ENCODE assay signal across 32 mouse cellular contexts in the genomic region with DNA sequence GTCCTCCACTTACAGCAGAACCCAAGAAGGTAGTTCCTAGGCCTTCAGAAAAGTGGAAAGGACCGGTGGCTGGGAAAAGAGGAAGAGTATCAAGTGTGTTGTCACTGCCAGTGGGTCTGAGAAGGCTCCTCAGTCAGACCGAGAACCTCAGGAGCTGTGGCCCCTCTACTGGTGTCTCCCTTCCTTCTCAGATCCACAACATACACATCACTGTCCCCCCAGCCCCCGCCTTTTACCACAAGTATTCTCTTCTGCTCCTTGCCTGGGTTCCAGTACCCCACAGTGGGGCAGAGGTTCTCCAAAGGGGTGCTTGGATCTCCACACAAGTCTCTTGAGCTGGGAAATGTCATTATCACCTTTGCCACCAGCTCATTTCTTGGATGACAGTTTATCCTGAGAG.
"Had no signal": no experiment of that assay in that cellular context is flagged by ENCODE, and none has a peak within 500 bp of the region (broad histone marks: within the 10 kb centered on the region; RNA-seq: fewer than 3 reads in every experiment).

No protein-coding gene starts in this region.

- H3K9ac ChIP-seq: limb, embryonic 12.5 days; limb, embryonic 13.5 days; limb, embryonic 15.5 days; liver, embryonic 12.5 days; liver, embryonic 13.5 days; liver, embryonic 14.5 days; liver, embryonic 15.5 days; liver, postnatal 0 days; lung, embryonic 14.5 days; lung, embryonic 15.5 days; midbrain, embryonic 12.5 days; midbrain, embryonic 13.5 days; midbrain, embryonic 15.5 days; neural tube, embryonic 12.5 days had no signal

- DNase-seq: left cerebral cortex, postnatal 4 days; liver; liver, embryonic 13.5 days; liver, postnatal 0 days; lung, adult 18-20 months; lung, adult 2 months; lung, embryonic 14.5 days; lung, postnatal 10 days; lung, postnatal 14 days; lung, postnatal 36 days; lung, postnatal 4 days; midbrain, embryonic 14.5 days had no signal

- ATAC-seq: liver, embryonic 12.5 days; liver, postnatal 0 days; lung, postnatal 0 days; midbrain, embryonic 13.5 days; midbrain, embryonic 15.5 days; midbrain, embryonic 16.5 days had no signal

- H3K4me2 ChIP-seq: limb, embryonic 12.5 days; limb, embryonic 13.5 days; limb, embryonic 15.5 days; liver, embryonic 11.5 days; liver, embryonic 12.5 days; liver, embryonic 13.5 days; liver, embryonic 15.5 days; lung, embryonic 14.5 days; lung, embryonic 15.5 days; midbrain, embryonic 11.5 days; midbrain, embryonic 12.5 days; midbrain, embryonic 13.5 days; midbrain, embryonic 15.5 days; neural tube, embryonic 12.5 days had no signal

- H3K36me3 ChIP-seq: limb, embryonic 10.5 days; limb, embryonic 12.5 days; limb, embryonic 13.5 days; limb, embryonic 15.5 days; liver, embryonic 12.5 days; liver, embryonic 13.5 days; liver, embryonic 15.5 days; lung, embryonic 15.5 days; midbrain, embryonic 10.5 days; midbrain, embryonic 12.5 days; midbrain, embryonic 13.5 days; midbrain, embryonic 15.5 days; neural tube, embryonic 12.5 days had no signal

- H3K27me3 ChIP-seq: limb, embryonic 12.5 days; limb, embryonic 13.5 days; limb, embryonic 15.5 days; liver, embryonic 12.5 days; liver, embryonic 13.5 days; liver, embryonic 15.5 days; lung, embryonic 15.5 days; megakaryocyte, embryonic 14.5 days; midbrain, embryonic 12.5 days; midbrain, embryonic 13.5 days; midbrain, embryonic 15.5 days; neural tube, embryonic 12.5 days had no signal

- H3K9me3 ChIP-seq: limb, embryonic 10.5 days; limb, embryonic 12.5 days; limb, embryonic 13.5 days; limb, embryonic 15.5 days; liver, embryonic 12.5 days; liver, embryonic 13.5 days; liver, embryonic 15.5 days; lung, embryonic 15.5 days; megakaryocyte, embryonic 14.5 days; midbrain, embryonic 10.5 days; midbrain, embryonic 12.5 days; midbrain, embryonic 13.5 days; midbrain, embryonic 15.5 days; neural tube, embryonic 12.5 days had no signal

- H3K4me3 ChIP-seq: limb, embryonic 10.5 days; limb, embryonic 12.5 days; limb, embryonic 13.5 days; limb, embryonic 15.5 days; liver, embryonic 12.5 days; liver, embryonic 13.5 days; liver, embryonic 15.5 days; lung, embryonic 15.5 days; megakaryocyte, embryonic 14.5 days; midbrain, embryonic 10.5 days; midbrain, embryonic 12.5 days; midbrain, embryonic 13.5 days; midbrain, embryonic 15.5 days; myocyte; neural tube, embryonic 12.5 days had no signal

- H3K27ac ChIP-seq: limb, embryonic 10.5 days; limb, embryonic 12.5 days; limb, embryonic 13.5 days; limb, embryonic 15.5 days; liver, embryonic 12.5 days; liver, embryonic 13.5 days; liver, embryonic 14.5 days; liver, embryonic 15.5 days; lung, embryonic 15.5 days; macrophage; midbrain, embryonic 10.5 days; midbrain, embryonic 12.5 days; midbrain, embryonic 13.5 days; midbrain, embryonic 15.5 days; neural tube, embryonic 12.5 days had no signal

- H3K4me1 ChIP-seq: limb, embryonic 12.5 days; limb, embryonic 13.5 days; limb, embryonic 15.5 days; liver, embryonic 13.5 days; liver, embryonic 15.5 days; lung, embryonic 15.5 days; midbrain, embryonic 10.5 days; midbrain, embryonic 12.5 days; midbrain, embryonic 13.5 days; midbrain, embryonic 15.5 days; neural tube, embryonic 12.5 days had no signal
